Mouse (Mus musculus): ENCODE measurements at regions not wholly inside any gene's neighbourhood (a gene's known extent, or its start where the extent isn't known, plus 50 kb on each side); places are given as distances from the start of the nearest gene placed in this dataset.

DNA sequence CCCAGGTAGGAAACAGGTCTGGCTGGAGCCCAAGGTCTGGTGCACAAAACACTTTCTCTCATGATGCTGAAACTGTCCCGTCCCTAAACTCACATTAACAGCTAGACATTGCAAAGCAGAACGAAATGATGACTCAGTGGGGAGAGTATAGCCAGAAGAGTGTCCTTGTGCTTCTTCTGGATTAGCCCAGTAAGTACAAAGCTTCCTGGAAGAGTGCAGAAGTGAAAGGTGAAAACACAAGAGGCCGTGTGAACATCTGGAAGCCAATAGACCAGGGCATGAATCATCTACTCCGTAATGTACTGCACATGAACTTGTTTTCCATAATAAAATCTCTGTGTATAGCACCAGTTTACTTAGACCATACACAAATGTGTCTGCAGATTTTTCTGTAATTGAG lies 194.7 kb upstream of the Gm9747 start:
- H3K27ac ChIP-seq (ENCODE audit: insufficient read depth, low read length): no peak overlapping the region
- WGBS: 87% methylated on average over 4 of the region's 4 CpGs
- no peak overlapping the region for H3K4me3 ChIP-seq (replicated peaks; ENCODE audit: insufficient read depth, low read depth, low read length)
- no peak for DNase-seq
- no peaks in the 10 kb centered on the region for H3K4me1 ChIP-seq (ENCODE audit: control insufficient read depth, insufficient read depth, low read length)
- no peak for TF ChIP-seq CTCF (IDR thresholded peaks at IDR 0.05; ENCODE audit: borderline replicate concordance, insufficient read depth, low read depth, low read length)
- no peak for TF ChIP-seq POLR2A (IDR thresholded peaks at IDR 0.05; ENCODE audit: borderline replicate concordance, insufficient read depth, low read length)
- H3K27me3 ChIP-seq (ENCODE audit: control insufficient read depth, insufficient read depth, low read length): no peaks in the 10 kb centered on the region; the same call in 1 of the 2 replicates

DNA sequence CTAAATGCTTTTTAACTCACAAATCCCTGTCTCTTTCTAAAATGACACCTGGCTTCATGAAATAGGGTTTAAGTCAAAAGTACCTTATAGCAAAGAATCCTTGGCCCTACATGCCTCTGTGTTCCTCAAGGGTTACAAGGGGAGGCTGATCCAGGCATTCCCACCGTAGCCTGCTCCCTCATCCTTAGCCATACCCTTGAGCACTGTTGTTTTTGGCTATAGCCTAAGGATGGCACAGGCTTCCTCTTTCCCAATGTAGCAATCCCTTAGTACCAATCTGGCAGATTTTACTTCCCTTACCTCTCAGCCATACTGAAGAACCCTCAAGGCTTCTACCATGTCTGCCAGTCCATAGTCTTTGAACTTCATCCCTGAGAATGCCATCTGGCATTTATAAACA lies 194.2 kb upstream of the Gm9747 start:
- no peak for TF ChIP-seq POLR2A (IDR thresholded peaks at IDR 0.05; ENCODE audit: borderline replicate concordance, insufficient read depth, low read length)
- TF ChIP-seq CTCF (IDR thresholded peaks at IDR 0.05; ENCODE audit: borderline replicate concordance, insufficient read depth, low read depth, low read length): no peak
- H3K4me1 ChIP-seq (ENCODE audit: control insufficient read depth, insufficient read depth, low read length): no peaks in the 10 kb centered on the region
- no peak overlapping the region for H3K27ac ChIP-seq (ENCODE audit: insufficient read depth, low read length)
- H3K27me3 ChIP-seq (ENCODE audit: control insufficient read depth, insufficient read depth, low read length): no peaks in the 10 kb centered on the region; the same call in 1 of the 2 replicates
- H3K4me3 ChIP-seq (replicated peaks; ENCODE audit: insufficient read depth, low read depth, low read length): no peak overlapping the region
- no peak for DNase-seq
- 91% methylated on average over 1 of the region's 1 CpGs for WGBS

DNA sequence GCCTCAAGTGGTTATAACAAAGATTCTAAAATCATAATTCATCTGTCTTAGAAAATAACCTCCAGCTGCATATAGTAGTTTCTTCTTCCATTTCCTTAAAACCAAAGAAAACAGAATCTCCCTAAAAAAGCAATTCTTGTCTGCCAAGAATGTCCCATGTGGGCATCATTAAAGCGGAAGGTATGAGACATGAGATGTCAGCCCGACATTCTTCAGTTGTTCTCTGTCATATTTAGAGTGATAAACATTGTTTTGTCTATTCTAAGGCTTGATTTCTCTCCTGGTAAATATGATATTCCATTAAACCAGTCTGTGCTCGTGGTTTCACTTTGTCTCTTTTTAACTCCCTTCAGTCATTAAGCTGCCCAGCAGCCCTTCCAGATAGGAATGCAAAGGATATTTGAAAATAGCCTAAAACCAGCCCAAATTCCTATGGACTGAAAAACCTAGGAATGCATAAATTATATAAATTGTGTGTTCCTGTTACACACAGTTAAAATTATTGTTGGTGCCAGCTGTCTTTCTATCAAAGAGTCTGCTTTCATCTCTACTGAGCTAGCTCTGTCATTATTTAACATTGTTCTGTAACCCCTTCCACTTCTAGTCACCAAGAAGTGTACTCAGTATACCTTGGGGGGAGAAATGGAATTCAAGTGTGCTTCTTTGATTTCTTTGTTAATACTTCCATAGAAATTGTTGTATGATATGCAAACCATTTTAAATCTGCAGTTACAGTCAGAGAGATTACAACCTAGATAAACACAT lies 191.4 kb upstream of the Gm9747 start:
- TF ChIP-seq POLR2A (IDR thresholded peaks at IDR 0.05; ENCODE audit: borderline replicate concordance, insufficient read depth, low read length): no peak
- no peak for TF ChIP-seq CTCF (IDR thresholded peaks at IDR 0.05; ENCODE audit: borderline replicate concordance, insufficient read depth, low read depth, low read length)
- H3K4me1 ChIP-seq (ENCODE audit: control insufficient read depth, insufficient read depth, low read length): no peaks in the 10 kb centered on the region
- H3K4me3 ChIP-seq (replicated peaks; ENCODE audit: insufficient read depth, low read depth, low read length): no peak overlapping the region
- H3K27ac ChIP-seq (ENCODE audit: insufficient read depth, low read length): no peak overlapping the region
- H3K27me3 ChIP-seq (ENCODE audit: control insufficient read depth, insufficient read depth, low read length): no peaks in the 10 kb centered on the region; the same call in 1 of the 2 replicates
- DNase-seq: no peak
- 65% methylated on average over 3 of the region's 3 CpGs for WGBS

- H3K27me3 ChIP-seq (ENCODE audit: control insufficient read depth, insufficient read depth, low read length): no peaks in the 10 kb centered on the region; the same call in 1 of the 2 replicates
- no peak overlapping the region for H3K27ac ChIP-seq (ENCODE audit: insufficient read depth, low read length)
- H3K4me3 ChIP-seq (replicated peaks; ENCODE audit: insufficient read depth, low read depth, low read length): no peak overlapping the region
- no peaks in the 10 kb centered on the region for H3K4me1 ChIP-seq (ENCODE audit: control insufficient read depth, insufficient read depth, low read length)
- no peak for TF ChIP-seq CTCF (IDR thresholded peaks at IDR 0.05; ENCODE audit: borderline replicate concordance, insufficient read depth, low read depth, low read length)
- no peak for TF ChIP-seq POLR2A (IDR thresholded peaks at IDR 0.05; ENCODE audit: borderline replicate concordance, insufficient read depth, low read length)
- 52% methylated on average over 2 of the region's 2 CpGs for WGBS
- no peak for DNase-seq
Observed at GRCm38 (mm10) chr1:82042051-82042432, 190.9 kb upstream of the Gm9747 start.

DNA sequence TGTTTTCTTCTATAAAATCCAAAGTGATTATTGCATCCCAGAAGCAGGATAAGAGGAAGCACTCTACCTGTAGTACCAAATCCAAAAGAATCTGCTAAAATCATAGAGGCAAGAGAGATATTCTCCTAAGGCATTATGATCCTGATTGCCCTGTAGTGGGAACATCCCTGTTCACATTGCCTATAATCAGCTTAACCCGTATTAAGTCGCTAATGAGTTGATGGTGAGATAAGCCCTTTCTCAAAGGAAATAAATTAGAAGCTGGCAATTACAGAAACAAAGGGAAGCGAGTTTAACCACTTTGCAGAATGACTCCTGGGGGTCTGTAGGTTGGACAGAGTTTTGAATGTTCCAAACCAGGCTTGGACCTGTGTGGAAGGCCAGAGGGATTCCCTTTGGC lies 190.4 kb upstream of the Gm9747 start:
- H3K4me3 ChIP-seq (replicated peaks; ENCODE audit: insufficient read depth, low read depth, low read length): no peak overlapping the region

DNA sequence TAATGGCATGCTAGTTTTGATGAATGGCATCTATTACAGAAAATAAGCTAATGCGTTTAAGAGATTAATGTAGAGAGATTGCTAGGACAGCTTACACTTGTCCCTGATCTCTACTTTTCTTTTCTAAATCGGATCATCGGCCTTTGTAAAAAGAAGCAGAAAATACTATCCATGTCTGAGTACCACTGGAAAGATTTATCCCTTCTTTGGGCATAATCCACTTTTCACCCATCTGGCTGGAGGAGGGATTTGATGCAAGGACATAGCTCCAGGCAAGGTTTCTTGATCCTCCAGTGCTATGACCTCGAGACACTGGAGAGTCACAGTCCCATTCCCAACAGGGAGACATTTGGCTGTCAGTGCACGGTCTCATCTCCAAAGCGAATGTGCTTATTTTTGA lies 166.6 kb upstream of the Gm9747 start:
- Histone ChIP-seq H3K4me3 (replicated peaks; ENCODE audit: insufficient read depth, low read depth, low read length) (no peak overlapping the region), H3K27ac (ENCODE audit: insufficient read depth, low read length) (no peak overlapping the region), H3K4me1 (ENCODE audit: control insufficient read depth, insufficient read depth, low read length) (no peaks in the 10 kb centered on the region), H3K27me3 (ENCODE audit: control insufficient read depth, insufficient read depth, low read length) (no peaks in the 10 kb centered on the region)
- TF ChIP-seq POLR2A (IDR thresholded peaks at IDR 0.05; ENCODE audit: borderline replicate concordance, insufficient read depth, low read length) (no peak), CTCF (IDR thresholded peaks at IDR 0.05; ENCODE audit: borderline replicate concordance, insufficient read depth, low read depth, low read length) (no peak)
- WGBS: 74% methylated on average over 6 of the region's 6 CpGs
- DNase-seq: no peak

More for the DNA sequence above, 190.4 kb upstream of the Gm9747 start:
- no peak overlapping the region for H3K27ac ChIP-seq (ENCODE audit: insufficient read depth, low read length)
- WGBS: 74% methylated on average over 3 of the region's 3 CpGs
- no peaks in the 10 kb centered on the region for H3K4me1 ChIP-seq (ENCODE audit: control insufficient read depth, insufficient read depth, low read length)
- no peaks in the 10 kb centered on the region; the same call in 1 of the 2 replicates for H3K27me3 ChIP-seq (ENCODE audit: control insufficient read depth, insufficient read depth, low read length)
- TF ChIP-seq POLR2A (IDR thresholded peaks at IDR 0.05; ENCODE audit: borderline replicate concordance, insufficient read depth, low read length): no peak
- no peak for TF ChIP-seq CTCF (IDR thresholded peaks at IDR 0.05; ENCODE audit: borderline replicate concordance, insufficient read depth, low read depth, low read length)
- no peak for DNase-seq

- DNase-seq: no peak
- WGBS: 64% methylated on average over 4 of the region's 4 CpGs
- no peak overlapping the region for H3K27ac ChIP-seq (ENCODE audit: insufficient read depth, low read length)
- TF ChIP-seq POLR2A (IDR thresholded peaks at IDR 0.05; ENCODE audit: borderline replicate concordance, insufficient read depth, low read length): no peak
- H3K4me3 ChIP-seq (replicated peaks; ENCODE audit: insufficient read depth, low read depth, low read length): no peak overlapping the region
- H3K27me3 ChIP-seq (ENCODE audit: control insufficient read depth, insufficient read depth, low read length): no peaks in the 10 kb centered on the region
- no peaks in the 10 kb centered on the region for H3K4me1 ChIP-seq (ENCODE audit: control insufficient read depth, insufficient read depth, low read length)
Observed at GRCm38 (mm10) chr1:82068571-82068970, 164.3 kb upstream of the Gm9747 start.
